Mouse (Mus musculus) E14TG2a.4 (cell line): ENCODE results near the gene Ccl25.
A peak's percentile ranks its signal among the peaks of the same experiment; 100 is the strongest.
"Not testable (repeated sequence)": the region's sequence is repeated elsewhere in the genome, so short reads cannot be mapped to it uniquely, and the experiment has no call there.

Experiments
- H3K27me3 ChIP-seq: 2 replicates; pipeline ENCODE4 v1.6.1; 2014; ENCODE audit warnings: low read length, control low read depth; ENCODE audit not compliant: insufficient read depth
- H3K36me3 ChIP-seq: 2 replicates; pipeline ENCODE4 v1.6.1; 2014; ENCODE audit warnings: low read length, control low read depth; ENCODE audit not compliant: insufficient read depth
- H3K4me1 ChIP-seq: replicated peaks from 2 replicates; pipeline ENCODE4 v1.6.1; 2014; ENCODE audit warnings: low read depth, low read length, control low read depth
- H3K4me3 ChIP-seq: replicated peaks from 2 replicates; pipeline ENCODE4 v1.5.1; 2014; ENCODE audit warnings: mild to moderate bottlenecking, low read length
- H3K9me3 ChIP-seq: 2 replicates; pipeline ENCODE4 v1.6.1; 2014; ENCODE audit warnings: low read length, control low read depth
- CTCF ChIP-seq: conservative IDR thresholded peaks from 2 replicates; pipeline ENCODE4 v1.5.1; 2014; ENCODE audit warnings: low read length
- NANOG ChIP-seq: IDR thresholded peaks from 2 replicates; pipeline ENCODE4 v1.6.1; 2014; ENCODE audit warnings: borderline replicate concordance, low read length, mixed read lengths
- POU5F1 ChIP-seq: IDR thresholded peaks from 2 replicates; pipeline ENCODE4 v1.6.1; 2014; ENCODE audit warnings: low read length, borderline replicate concordance

The Ccl25 gene

DNA sequence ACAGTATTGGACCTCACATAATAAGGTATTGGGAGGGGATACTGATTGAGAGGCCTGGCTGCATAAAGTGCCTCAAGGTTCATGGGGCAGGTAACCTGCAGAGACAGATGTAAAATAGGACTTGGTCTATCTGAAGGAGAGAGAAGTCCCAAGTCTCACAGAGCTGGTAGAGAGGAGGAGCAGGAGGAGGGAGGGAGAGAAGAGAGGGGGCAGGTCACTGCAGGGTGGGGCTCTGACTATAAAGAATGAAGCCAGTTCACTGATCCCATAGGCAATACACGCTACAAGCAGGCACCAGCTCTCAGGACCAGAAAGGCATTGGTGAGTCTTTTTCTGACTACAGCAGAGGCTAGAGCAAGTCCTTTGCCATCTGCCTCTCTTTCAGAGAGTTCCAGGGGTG lies 24.3 kb downstream of the Ccl25 start:
- Histone ChIP-seq H3K27me3 (no peaks in the 10 kb centered on the region), H3K36me3 (no peaks in the 10 kb centered on the region), H3K4me1 (peaks cover 62% of the 10 kb centered on the region), H3K4me3 (no peak overlapping the region), H3K9me3 (no peaks in the 10 kb centered on the region)
- no peak for TF ChIP-seq CTCF
- no peak for TF ChIP-seq POU5F1
- no peak for TF ChIP-seq NANOG

DNA sequence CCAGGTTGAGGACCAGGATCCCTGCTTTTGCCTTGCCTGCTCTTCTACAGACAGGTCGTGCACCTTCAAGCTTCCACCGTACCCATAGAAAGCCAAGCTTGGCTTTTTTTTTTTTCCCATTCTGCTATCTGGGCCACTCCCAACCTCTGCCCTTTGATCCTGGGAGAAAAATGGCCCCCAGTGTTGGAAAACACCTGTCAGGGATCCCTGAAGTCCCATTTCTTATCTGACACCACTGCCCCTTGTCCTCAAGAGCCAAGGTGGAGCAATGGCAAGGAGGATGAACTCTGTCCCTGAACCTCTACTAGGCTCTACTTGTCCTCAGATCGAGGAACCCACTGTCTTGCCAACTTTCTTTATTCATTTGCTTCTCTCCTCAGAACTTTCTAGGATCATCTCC lies 25.6 kb downstream of the Ccl25 start:
- H3K27me3 ChIP-seq: no peaks in the 10 kb centered on the region
- no peaks in the 10 kb centered on the region for H3K9me3 ChIP-seq
- no peak for TF ChIP-seq CTCF
- no peak for TF ChIP-seq POU5F1
- no peak for TF ChIP-seq NANOG
- H3K4me1 ChIP-seq: peaks cover 72% of the 10 kb centered on the region
- H3K36me3 ChIP-seq: no peaks in the 10 kb centered on the region
- H3K4me3 ChIP-seq: no peak overlapping the region

DNA sequence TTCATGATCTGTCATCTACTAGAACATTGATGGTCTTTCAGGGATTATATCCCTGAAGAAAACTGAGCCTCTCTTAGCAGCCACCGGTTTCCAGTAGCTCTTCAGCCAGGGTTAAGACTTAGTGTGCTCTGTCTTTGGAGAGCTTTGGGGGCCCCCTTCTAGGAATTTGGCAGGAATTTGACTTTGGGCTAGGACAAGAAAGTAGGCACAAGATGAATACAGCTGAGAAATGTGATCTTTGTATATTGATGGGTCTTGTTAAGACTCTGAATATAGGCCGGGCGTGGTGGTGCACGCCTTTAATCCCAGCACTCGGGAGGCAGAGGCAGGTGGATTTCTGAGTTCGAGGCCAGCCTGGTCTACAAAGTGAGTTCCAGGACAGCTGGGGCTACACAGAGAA lies 27.6 kb downstream of the Ccl25 start:
- H3K36me3 ChIP-seq, H3K27me3 ChIP-seq, H3K4me3 ChIP-seq, H3K9me3 ChIP-seq: not testable (repeated sequence)
- peaks cover 83% of the 10 kb centered on the region for H3K4me1 ChIP-seq

DNA sequence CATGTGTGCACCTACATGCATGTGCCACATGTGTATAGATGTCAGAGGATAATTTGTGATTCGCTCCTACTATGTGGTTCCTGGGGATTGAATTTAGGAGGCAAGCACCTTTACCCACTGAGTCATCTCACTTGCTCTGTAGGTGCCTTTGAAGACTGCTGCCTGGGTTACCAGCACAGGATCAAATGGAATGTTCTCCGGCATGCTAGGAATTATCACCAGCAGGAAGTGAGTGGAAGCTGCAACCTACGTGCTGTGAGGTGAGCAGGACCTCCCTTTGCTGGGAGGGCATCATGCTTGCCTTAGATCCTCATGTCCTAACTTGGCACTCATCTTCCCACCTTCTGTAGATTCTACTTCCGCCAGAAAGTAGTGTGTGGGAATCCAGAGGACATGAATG lies 28.7 kb downstream of the Ccl25 start:
- Histone ChIP-seq H3K4me1 (peaks cover 77% of the 10 kb centered on the region), H3K36me3 (no peaks in the 10 kb centered on the region), H3K27me3 (no peaks in the 10 kb centered on the region), H3K4me3 (no peak overlapping the region), H3K9me3 (no peaks in the 10 kb centered on the region)
- TF ChIP-seq NANOG (no peak), CTCF (no peak), POU5F1 (no peak)

DNA sequence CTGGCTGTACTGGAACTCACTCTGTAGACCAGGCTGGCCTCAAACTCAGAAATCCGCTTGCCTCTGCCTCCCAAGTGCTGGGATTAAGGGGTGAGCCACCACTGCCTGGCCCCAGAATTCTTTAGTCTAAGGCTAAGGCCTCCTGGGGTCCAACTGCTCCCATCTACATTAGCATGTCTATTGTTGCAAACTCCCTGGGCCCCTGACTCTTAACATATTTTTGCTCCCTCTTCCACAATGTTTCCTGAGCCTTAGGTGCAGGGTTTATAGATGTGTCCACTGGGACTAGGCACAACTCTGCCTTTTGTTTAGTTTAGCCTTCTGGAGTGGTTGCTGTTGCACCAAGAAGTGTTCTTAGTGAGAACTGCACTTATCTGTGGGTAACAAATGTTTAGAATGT lies 29.5 kb downstream of the Ccl25 start:
- no peaks in the 10 kb centered on the region for H3K36me3 ChIP-seq
- peaks cover 74% of the 10 kb centered on the region for H3K4me1 ChIP-seq
- TF ChIP-seq CTCF (no peak), NANOG (no peak), POU5F1 (no peak)
- no peak overlapping the region for H3K4me3 ChIP-seq
- H3K27me3 ChIP-seq: no peaks in the 10 kb centered on the region
- H3K9me3 ChIP-seq: no peaks in the 10 kb centered on the region

DNA sequence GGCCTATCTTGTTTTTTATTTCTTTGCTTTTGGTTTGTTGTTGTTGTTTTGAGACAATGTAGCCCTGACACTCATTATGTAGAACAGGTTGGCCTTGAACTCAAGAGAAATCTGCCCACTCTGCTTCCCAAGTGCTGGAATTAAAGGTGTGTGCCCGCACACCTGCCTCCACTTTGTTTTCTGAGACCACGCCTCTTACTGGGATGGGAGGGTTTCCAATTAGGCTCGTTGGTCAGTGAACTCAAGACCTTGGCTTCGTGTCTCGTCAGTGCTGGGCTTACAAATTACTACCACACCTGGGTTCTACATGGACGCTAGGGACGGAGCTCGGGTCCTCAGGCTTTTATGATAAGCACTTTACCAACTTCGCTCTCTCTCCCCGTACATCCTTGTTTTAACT lies 30.4 kb downstream of the Ccl25 start:
- Histone ChIP-seq H3K27me3 (no peaks in the 10 kb centered on the region), H3K4me1 (peaks cover 66% of the 10 kb centered on the region), H3K9me3 (no peaks in the 10 kb centered on the region), H3K36me3 (no peaks in the 10 kb centered on the region), H3K4me3 (no peak overlapping the region)
- TF ChIP-seq CTCF: no peak
- TF ChIP-seq POU5F1: no peak

DNA sequence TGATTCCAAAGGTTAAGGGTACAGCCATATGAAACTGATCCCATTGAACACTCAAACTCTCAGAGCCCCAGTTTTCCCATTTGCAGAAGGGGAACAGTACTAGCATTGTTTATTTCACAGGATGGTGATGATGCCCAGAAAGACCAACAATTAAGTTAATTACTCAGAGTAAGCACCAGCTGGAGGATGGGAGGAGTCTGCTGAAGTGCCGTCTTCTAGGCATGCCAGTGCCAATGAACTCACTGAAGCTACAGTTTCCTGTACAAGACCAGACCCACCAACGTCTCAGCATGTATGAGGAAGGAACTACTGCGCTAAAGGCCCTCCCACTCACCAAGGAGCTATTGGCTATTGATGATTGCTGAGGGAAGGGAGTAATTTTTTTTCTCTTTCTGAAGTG lies 34.4 kb downstream of the Ccl25 start:
- H3K4me3 ChIP-seq: no peak overlapping the region
- H3K4me1 ChIP-seq: peaks cover 44% of the 10 kb centered on the region
- H3K36me3 ChIP-seq: no peaks in the 10 kb centered on the region
- no peaks in the 10 kb centered on the region for H3K27me3 ChIP-seq
- TF ChIP-seq POU5F1: no peak
- no peak for TF ChIP-seq NANOG
- no peak for TF ChIP-seq CTCF
- no peaks in the 10 kb centered on the region for H3K9me3 ChIP-seq

DNA sequence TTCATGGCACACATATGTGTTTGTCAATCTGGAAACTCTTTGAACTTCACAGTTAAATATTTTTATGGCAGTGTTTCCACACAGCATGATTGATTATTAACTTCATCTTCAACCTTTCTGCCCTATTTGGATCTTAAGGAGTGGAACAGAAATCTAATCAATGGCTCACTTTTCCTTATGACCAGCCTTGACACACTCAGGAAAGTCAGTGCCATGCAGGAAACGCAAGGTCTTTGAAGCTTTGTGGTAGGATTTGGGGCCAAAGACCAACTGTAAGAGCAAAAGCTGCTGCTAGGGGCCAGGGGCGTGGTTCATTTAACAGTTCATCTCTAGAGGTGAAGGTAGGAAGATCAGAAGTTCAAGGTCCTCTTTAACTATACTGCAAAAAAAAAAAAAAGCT lies 35.9 kb downstream of the Ccl25 start:
- H3K36me3 ChIP-seq: no peaks in the 10 kb centered on the region
- H3K4me3 ChIP-seq: no peak overlapping the region
- H3K27me3 ChIP-seq: no peaks in the 10 kb centered on the region
- TF ChIP-seq CTCF: no peak
- TF ChIP-seq NANOG: no peak
- TF ChIP-seq POU5F1: no peak
- peaks cover 46% of the 10 kb centered on the region for H3K4me1 ChIP-seq
- no peaks in the 10 kb centered on the region for H3K9me3 ChIP-seq

DNA sequence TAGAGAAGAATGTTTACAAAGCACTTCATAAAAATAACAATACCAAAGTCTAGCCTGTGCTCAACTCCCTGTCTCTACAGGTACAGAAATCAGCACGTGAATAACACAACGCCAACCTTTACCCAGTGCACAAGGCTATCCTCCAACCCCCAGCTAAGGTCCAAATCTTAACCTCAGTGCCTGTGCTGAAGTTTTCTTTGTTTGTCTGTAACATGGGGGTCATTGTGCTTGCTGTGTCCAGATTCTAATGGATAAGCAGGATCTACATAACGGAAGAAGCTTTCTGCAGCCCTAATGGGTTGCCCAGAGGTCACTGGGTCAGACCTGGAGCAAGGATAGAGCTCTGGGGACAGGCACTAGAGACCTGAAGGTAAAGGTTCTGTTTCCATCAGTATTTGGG lies 41.2 kb downstream of the Ccl25 start:
- Histone ChIP-seq H3K36me3 (no peaks in the 10 kb centered on the region), H3K9me3 (peaks cover 10% of the 10 kb centered on the region), H3K4me3 (no peak overlapping the region), H3K27me3 (peaks cover 4% of the 10 kb centered on the region), H3K4me1 (peaks cover 53% of the 10 kb centered on the region)
- TF ChIP-seq NANOG (peak; percentile 73; the same call in 1 of the 2 replicates), CTCF (no peak), POU5F1 (no peak)
